Comparison of ENCODE assay signal across 15 mouse cellular contexts in the genomic region with DNA sequence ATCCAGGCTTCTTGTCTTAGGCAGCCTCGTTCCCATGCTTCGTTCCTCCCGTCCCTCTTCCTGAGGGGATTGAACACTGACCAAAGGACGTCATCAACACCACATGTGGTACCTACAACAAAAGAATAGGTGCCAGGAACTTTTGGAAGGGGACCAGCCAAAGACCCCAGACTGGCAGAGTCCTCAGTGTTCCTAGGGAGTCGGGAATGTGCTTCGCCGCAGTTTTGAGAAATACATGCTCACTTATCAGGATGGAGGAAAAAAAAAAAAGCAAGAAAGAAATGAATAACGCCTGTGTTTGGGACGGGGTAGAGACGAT. TPM values are rescaled to one million over a fixed set of nuclear protein-coding genes. Genes with fewer than 3 reads are reported as not detected.
A peak's percentile ranks its signal among the peaks of the same experiment; 100 is the strongest.
DNase-seq lines count a peak whose midpoint lies in the region; ATAC-seq and TF ChIP-seq lines count a peak whose summit lies in the region.
"Had no signal": no experiment of that assay in that cellular context is flagged by ENCODE, and none has a peak within 500 bp of the region (broad histone marks: within the 10 kb centered on the region; RNA-seq: fewer than 3 reads in every experiment).

No protein-coding gene starts in this region.

- ATAC-seq in forebrain, embryonic 11.5 days (replicated peaks; ENCODE audit: low FRiP score) = no peak
- ATAC-seq in forebrain, embryonic 14.5 days = no peak
- ATAC-seq in hindbrain, embryonic 15.5 days (ENCODE audit: low FRiP score, low read depth) = no peak
- ATAC-seq in hindbrain, embryonic 13.5 days (ENCODE audit: low FRiP score) = no peak
- no peak for ATAC-seq in midbrain, embryonic 12.5 days (ENCODE audit: low FRiP score, low read depth)
- ATAC-seq in midbrain, postnatal 0 days (ENCODE audit: low FRiP score) = no peak
- ATAC-seq: inflammation-experienced regulatory T-cells, adult 6 months had no signal

- no peak overlapping the region for H3K27ac ChIP-seq in forebrain, embryonic 11.5 days (ENCODE audit: low read depth, low read length)
- H3K27ac ChIP-seq in forebrain, embryonic 14.5 days (ENCODE audit: low read depth, low read length) = no peak overlapping the region
- H3K27ac ChIP-seq in hindbrain, embryonic 15.5 days (replicated peaks) = no peak overlapping the region
- no peak overlapping the region for H3K27ac ChIP-seq in hindbrain, embryonic 13.5 days
- no peak overlapping the region for H3K27ac ChIP-seq in midbrain, embryonic 12.5 days (replicated peaks)
- no peak overlapping the region for H3K27ac ChIP-seq in midbrain, postnatal 0 days (ENCODE audit: low read depth, low read length)
- H3K27ac ChIP-seq: gastrocnemius, adult 2 months; liver, embryonic 13.5 days; neural tube, embryonic 12.5 days; stomach, postnatal 0 days had no signal

- H3K4me3 ChIP-seq in forebrain, embryonic 11.5 days (ENCODE audit: low read depth, low read length) = no peak overlapping the region
- no peak overlapping the region for H3K4me3 ChIP-seq in forebrain, embryonic 14.5 days (ENCODE audit: low read depth, low read length)
- no peak overlapping the region for H3K4me3 ChIP-seq in hindbrain, embryonic 15.5 days
- H3K4me3 ChIP-seq in hindbrain, embryonic 13.5 days = no peak overlapping the region
- no peak overlapping the region for H3K4me3 ChIP-seq in midbrain, embryonic 12.5 days
- no peak overlapping the region for H3K4me3 ChIP-seq in midbrain, postnatal 0 days (ENCODE audit: low read depth, low read length)
- H3K4me3 ChIP-seq: gastrocnemius, adult 2 months; liver, embryonic 13.5 days; neural tube, embryonic 12.5 days had no signal

- 76% methylated on average over 10 of the region's 10 CpGs for WGBS in forebrain, embryonic 11.5 days
- 62% methylated on average over 10 of the region's 10 CpGs for WGBS in forebrain, embryonic 14.5 days
- 74% methylated on average over 10 of the region's 10 CpGs for WGBS in hindbrain, embryonic 15.5 days
- 75% methylated on average over 10 of the region's 10 CpGs for WGBS in hindbrain, embryonic 13.5 days
- 73% methylated on average over 10 of the region's 10 CpGs for WGBS in midbrain, embryonic 12.5 days
- 75% methylated on average over 10 of the region's 10 CpGs for WGBS in midbrain, postnatal 0 days

- peak; percentile 39 for DNase-seq in forebrain, embryonic 11.5 days (ENCODE audit: low spot score)
- no peak for DNase-seq in forebrain, embryonic 14.5 days (ENCODE audit: low spot score)
- no peak for DNase-seq in midbrain, postnatal 0 days (ENCODE audit: low spot score)
- DNase-seq in right cerebral cortex, postnatal 4 days = peak; percentile 11
- no peak for DNase-seq in right cerebral cortex, adult 18-20 months
- DNase-seq: liver, embryonic 13.5 days had no signal

- no peak overlapping the region for H3K9ac ChIP-seq in forebrain, embryonic 11.5 days (ENCODE audit: low read length)
- H3K9ac ChIP-seq in forebrain, embryonic 14.5 days (ENCODE audit: low read length) = no peak overlapping the region
- H3K9ac ChIP-seq in hindbrain, embryonic 15.5 days = no peak overlapping the region
- H3K9ac ChIP-seq in hindbrain, embryonic 13.5 days = no peak overlapping the region
- H3K9ac ChIP-seq in midbrain, embryonic 12.5 days (replicated peaks) = no peak overlapping the region
- H3K9ac ChIP-seq in midbrain, postnatal 0 days (replicated peaks; ENCODE audit: low read length, poor library complexity, severe bottlenecking) = no peak overlapping the region
- H3K9ac ChIP-seq: liver, embryonic 13.5 days; lung, embryonic 14.5 days had no signal

- H3K4me2 ChIP-seq in forebrain, embryonic 11.5 days (ENCODE audit: low read depth, low read length, severe bottlenecking) = no peak overlapping the region
- H3K4me2 ChIP-seq in forebrain, embryonic 14.5 days (ENCODE audit: low read length) = no peak overlapping the region
- H3K4me2 ChIP-seq in hindbrain, embryonic 15.5 days = 0 out of 2 replicates have a peak overlapping the region, but pooled peaks have one; percentile 61
- no peak overlapping the region for H3K4me2 ChIP-seq in hindbrain, embryonic 13.5 days
- 0 out of 2 replicates have a peak overlapping the region, but pooled peaks have one; percentile 47 for H3K4me2 ChIP-seq in midbrain, embryonic 12.5 days (replicated peaks)
- H3K4me2 ChIP-seq in midbrain, postnatal 0 days (ENCODE audit: low read depth, low read length, poor library complexity, severe bottlenecking) = no peak overlapping the region
- H3K4me2 ChIP-seq: liver, embryonic 13.5 days had no signal

- H3K9me3 ChIP-seq in forebrain, embryonic 11.5 days (ENCODE audit: control insufficient read depth, low read length) = no peaks in the 10 kb centered on the region
- H3K9me3 ChIP-seq in forebrain, embryonic 14.5 days (replicated peaks; ENCODE audit: control insufficient read depth, low read length) = no peaks in the 10 kb centered on the region
- H3K9me3 ChIP-seq in hindbrain, embryonic 15.5 days = no peaks in the 10 kb centered on the region
- no peaks in the 10 kb centered on the region for H3K9me3 ChIP-seq in hindbrain, embryonic 13.5 days
- H3K9me3 ChIP-seq in midbrain, embryonic 12.5 days = no peaks in the 10 kb centered on the region
- H3K9me3 ChIP-seq in midbrain, postnatal 0 days (ENCODE audit: low read length) = no peaks in the 10 kb centered on the region
- H3K9me3 ChIP-seq: liver, embryonic 13.5 days had no signal

- TF ChIP-seq CTCF in midbrain, postnatal 0 days (IDR thresholded peaks at IDR 0.05) = no peak

- peaks cover 4% of the 10 kb centered on the region; the same call in 1 of the 2 replicates for H3K27me3 ChIP-seq in forebrain, embryonic 11.5 days (ENCODE audit: control insufficient read depth, insufficient read depth, low read length)
- peaks cover 10% of the 10 kb centered on the region for H3K27me3 ChIP-seq in forebrain, embryonic 14.5 days (replicated peaks; ENCODE audit: control insufficient read depth, insufficient read depth, low read length)
- peaks cover 7% of the 10 kb centered on the region for H3K27me3 ChIP-seq in hindbrain, embryonic 15.5 days
- peaks cover 32% of the 10 kb centered on the region for H3K27me3 ChIP-seq in hindbrain, embryonic 13.5 days
- H3K27me3 ChIP-seq in midbrain, embryonic 12.5 days = peaks cover 21% of the 10 kb centered on the region
- 0 out of 2 replicates have a peak, but pooled peaks cover 4% of the 10 kb centered on the region for H3K27me3 ChIP-seq in midbrain, postnatal 0 days (ENCODE audit: insufficient read depth, low read length)

- H3K4me1 ChIP-seq in forebrain, embryonic 11.5 days (replicated peaks; ENCODE audit: control insufficient read depth, insufficient read depth, low read length) = no peaks in the 10 kb centered on the region
- H3K4me1 ChIP-seq in forebrain, embryonic 14.5 days (ENCODE audit: control insufficient read depth, insufficient read depth, low read length) = no peaks in the 10 kb centered on the region
- peaks cover 7% of the 10 kb centered on the region for H3K4me1 ChIP-seq in hindbrain, embryonic 15.5 days (replicated peaks)
- no peaks in the 10 kb centered on the region for H3K4me1 ChIP-seq in hindbrain, embryonic 13.5 days (replicated peaks)
- no peaks in the 10 kb centered on the region for H3K4me1 ChIP-seq in midbrain, embryonic 12.5 days
- H3K4me1 ChIP-seq in midbrain, postnatal 0 days (ENCODE audit: insufficient read depth, low read length) = no peaks in the 10 kb centered on the region
- H3K4me1 ChIP-seq: liver, embryonic 13.5 days; neural tube, embryonic 12.5 days had no signal

- H3K36me3 ChIP-seq in forebrain, embryonic 11.5 days (ENCODE audit: control insufficient read depth, insufficient read depth, low read length) = no peaks in the 10 kb centered on the region
- no peaks in the 10 kb centered on the region for H3K36me3 ChIP-seq in forebrain, embryonic 14.5 days (ENCODE audit: control insufficient read depth, insufficient read depth, low read length)
- no peaks in the 10 kb centered on the region for H3K36me3 ChIP-seq in hindbrain, embryonic 15.5 days
- H3K36me3 ChIP-seq in hindbrain, embryonic 13.5 days = no peaks in the 10 kb centered on the region
- no peaks in the 10 kb centered on the region for H3K36me3 ChIP-seq in midbrain, embryonic 12.5 days
- no peaks in the 10 kb centered on the region for H3K36me3 ChIP-seq in midbrain, postnatal 0 days (ENCODE audit: insufficient read depth, low read length)
- H3K36me3 ChIP-seq: liver, embryonic 13.5 days; neural tube, embryonic 12.5 days had no signal

RNA-seq across cellular contexts. Expression of gene Grid1, which starts 8.5 kb away (rescaled TPM):
- polyA plus RNA-seq in forebrain, embryonic 11.5 days (2014; fragmentation: Nextera tagmentation; extraction: Ambion mirVana) = 0.36 and 0.72 TPM in 2 replicates
- 1.1 and 1.9 TPM in 2 replicates for polyA plus RNA-seq in forebrain, embryonic 14.5 days (2014; fragmentation: Nextera tagmentation; extraction: Ambion mirVana)
- polyA plus RNA-seq in hindbrain, embryonic 15.5 days (2015; fragmentation: Nextera tagmentation; extraction: Ambion mirVana) = 6.8 and 7.1 TPM in 2 replicates
- 3.5 and 3.6 TPM in 2 replicates for polyA plus RNA-seq in hindbrain, embryonic 13.5 days (2015; fragmentation: Nextera tagmentation; extraction: Ambion mirVana)
- 1.3 TPM in 2 replicates for polyA plus RNA-seq in midbrain, embryonic 12.5 days (2016; fragmentation: Nextera tagmentation; extraction: Ambion mirVana)
- total RNA-seq in midbrain, postnatal 0 days (2014; rRNA removed) = 37.2 and 39.4 TPM in 2 replicates
- 9.1 and 10.5 TPM in 2 replicates for polyA plus RNA-seq in midbrain, postnatal 0 days (2015; fragmentation: Nextera tagmentation; extraction: Ambion mirVana)
- total RNA-seq: gastrocnemius, adult 2 months; megakaryocyte, adult 5-6 weeks had no signal
- polyA plus RNA-seq: inflammation-experienced regulatory T-cells, adult 6 months had no signal

Comparison
In these comparisons a context has a peak if more than half of its experiments do, and no peak if none do; other contexts are left out.
1. DNase-seq: peak in forebrain, embryonic 11.5 days (single experiment) and right cerebral cortex, postnatal 4 days (single experiment); none in forebrain, embryonic 14.5 days (single experiment), midbrain, postnatal 0 days (single experiment) and right cerebral cortex, adult 18-20 months (single experiment).
2. H3K4me2 ChIP-seq: peak in hindbrain, embryonic 15.5 days (single experiment) and midbrain, embryonic 12.5 days (single experiment); none in forebrain, embryonic 11.5 days (single experiment), forebrain, embryonic 14.5 days (single experiment), hindbrain, embryonic 13.5 days (single experiment) and midbrain, postnatal 0 days (single experiment).